Comparison of ENCODE assay signal across 21 mouse cellular contexts in genomic region chr11:20343952-20344351, GRCm38 (mm10). TPM values are rescaled to one million over a fixed set of nuclear protein-coding genes. Genes with fewer than 3 reads are reported as not detected.
DNase-seq lines count a peak whose midpoint lies in the region; ATAC-seq and TF ChIP-seq lines count a peak whose summit lies in the region.
"Had no signal": no experiment of that assay in that cellular context is flagged by ENCODE, and none has a peak within 500 bp of the region (broad histone marks: within the 10 kb centered on the region; RNA-seq: fewer than 3 reads in every experiment).

No protein-coding gene starts in this region.

- H3K36me3 ChIP-seq in intestine, embryonic 15.5 days = no peaks in the 10 kb centered on the region
- no peaks in the 10 kb centered on the region for H3K36me3 ChIP-seq in intestine, embryonic 16.5 days (ENCODE audit: control insufficient read depth, insufficient read depth, low read length)
- no peaks in the 10 kb centered on the region for H3K36me3 ChIP-seq in intestine, postnatal 0 days (ENCODE audit: control insufficient read depth, insufficient read depth)
- H3K36me3 ChIP-seq in heart, adult 2 months (ENCODE audit: control insufficient read depth, insufficient read depth, low read length) = no peaks in the 10 kb centered on the region
- H3K36me3 ChIP-seq in hindbrain, embryonic 11.5 days (ENCODE audit: control insufficient read depth, insufficient read depth, low read length) = no peaks in the 10 kb centered on the region
- H3K36me3 ChIP-seq: G1E had no signal

- no peak overlapping the region for H3K4me3 ChIP-seq in intestine, embryonic 15.5 days (replicated peaks)
- no peak overlapping the region for H3K4me3 ChIP-seq in intestine, embryonic 16.5 days (ENCODE audit: low read length)
- H3K4me3 ChIP-seq in intestine, postnatal 0 days (ENCODE audit: low read depth, low read length) = no peak overlapping the region
- H3K4me3 ChIP-seq in heart, adult 2 months = no peak overlapping the region
- H3K4me3 ChIP-seq in hindbrain, embryonic 11.5 days (ENCODE audit: low read depth, low read length) = no peak overlapping the region

- H3K4me1 ChIP-seq in intestine, embryonic 15.5 days (replicated peaks) = no peaks in the 10 kb centered on the region
- H3K4me1 ChIP-seq in intestine, embryonic 16.5 days (ENCODE audit: control insufficient read depth, insufficient read depth, low read length) = 0 out of 2 replicates have a peak, but pooled peaks cover 3% of the 10 kb centered on the region
- peaks cover 11% of the 10 kb centered on the region; the same call in 1 of the 2 replicates for H3K4me1 ChIP-seq in intestine, postnatal 0 days (replicated peaks; ENCODE audit: control insufficient read depth, insufficient read depth, low read length)
- H3K4me1 ChIP-seq in heart, adult 2 months (ENCODE audit: control insufficient read depth, insufficient read depth, low read length) = no peaks in the 10 kb centered on the region; the same call in 1 of the 2 replicates
- no peaks in the 10 kb centered on the region for H3K4me1 ChIP-seq in hindbrain, embryonic 11.5 days (replicated peaks; ENCODE audit: control insufficient read depth, insufficient read depth, low read length)

- H3K4me2 ChIP-seq in intestine, embryonic 15.5 days (replicated peaks) = no peak overlapping the region
- H3K4me2 ChIP-seq in intestine, embryonic 16.5 days (ENCODE audit: low read depth, low read length) = no peak overlapping the region
- H3K4me2 ChIP-seq in intestine, postnatal 0 days (replicated peaks; ENCODE audit: low read depth) = no peak overlapping the region
- no peak overlapping the region for H3K4me2 ChIP-seq in hindbrain, embryonic 11.5 days (replicated peaks; ENCODE audit: low read depth, low read length)

- WGBS in intestine, embryonic 15.5 days = 77% methylated on average over 4 of the region's 4 CpGs
- 78% methylated on average over 4 of the region's 4 CpGs for WGBS in intestine, embryonic 16.5 days
- 62% methylated on average over 4 of the region's 4 CpGs for WGBS in intestine, postnatal 0 days
- WGBS in heart, adult 2 months = 92% methylated on average over 4 of the region's 4 CpGs
- 87% methylated on average over 4 of the region's 4 CpGs for WGBS in hindbrain, embryonic 11.5 days

- no peak for TF ChIP-seq CTCF in intestine, postnatal 0 days (IDR thresholded peaks at IDR 0.05; ENCODE audit: low read depth)
- no peak for TF ChIP-seq CTCF in heart, adult 2 months (IDR thresholded peaks at IDR 0.05)

- intact Hi-C loops in heart, adult 2 months (cut with DNase I) = no loop called here

- TF ChIP-seq EP300 in heart, adult 2 months (IDR thresholded peaks at IDR 0.05; ENCODE audit: insufficient read depth, low read depth, low read length) = no peak

- TF ChIP-seq POLR2A in heart, adult 2 months (IDR thresholded peaks at IDR 0.05; ENCODE audit: insufficient read depth, low read depth, low read length) = no peak

- H3K79me2 ChIP-seq in heart, adult 2 months (replicated peaks; ENCODE audit: control insufficient read depth, insufficient read depth, low read length) = no peaks in the 10 kb centered on the region

- no peak overlapping the region for H3K27ac ChIP-seq in intestine, embryonic 15.5 days
- H3K27ac ChIP-seq in intestine, embryonic 16.5 days (ENCODE audit: low read length) = no peak overlapping the region
- H3K27ac ChIP-seq in intestine, postnatal 0 days (ENCODE audit: low read depth, low read length) = no peak overlapping the region
- no peak overlapping the region for H3K27ac ChIP-seq in heart, adult 2 months
- H3K27ac ChIP-seq in hindbrain, embryonic 11.5 days (ENCODE audit: low read depth, low read length) = no peak overlapping the region

- no peaks in the 10 kb centered on the region for H3K9me3 ChIP-seq in intestine, embryonic 15.5 days
- H3K9me3 ChIP-seq in intestine, embryonic 16.5 days (ENCODE audit: control insufficient read depth, low read length) = no peaks in the 10 kb centered on the region
- H3K9me3 ChIP-seq in intestine, postnatal 0 days (ENCODE audit: control insufficient read depth) = no peaks in the 10 kb centered on the region
- no peaks in the 10 kb centered on the region for H3K9me3 ChIP-seq in hindbrain, embryonic 11.5 days (ENCODE audit: control insufficient read depth, low read length)
- H3K9me3 ChIP-seq: G1E had no signal

- no peak for DNase-seq in heart, adult 2 months
- no peak for DNase-seq in cerebellum, adult 9-11 months
- no peak for DNase-seq in hindbrain, embryonic 11.5 days (ENCODE audit: low spot score)
- DNase-seq: adrenal gland, adult 2 months; adrenal gland, adult 8-10 months; adrenal gland, postnatal 10 days; adrenal gland, postnatal 14 days; adrenal gland, postnatal 25 days; adrenal gland, postnatal 36 days; B cell, adult 2 months; cerebellum, adult 11 months; cerebellum, adult 11-12 months; cerebellum, adult 18-20 months had no signal

- no peak overlapping the region for H3K9ac ChIP-seq in intestine, embryonic 15.5 days
- H3K9ac ChIP-seq in intestine, embryonic 16.5 days (ENCODE audit: low read depth, low read length) = no peak overlapping the region
- H3K9ac ChIP-seq in intestine, postnatal 0 days (ENCODE audit: low read depth, low read length) = no peak overlapping the region
- no peak overlapping the region for H3K9ac ChIP-seq in heart, adult 2 months (ENCODE audit: low read depth, low read length)
- no peak overlapping the region for H3K9ac ChIP-seq in hindbrain, embryonic 11.5 days (ENCODE audit: low read depth, low read length)

- H3K27me3 ChIP-seq in intestine, embryonic 15.5 days (replicated peaks) = no peaks in the 10 kb centered on the region
- H3K27me3 ChIP-seq in intestine, embryonic 16.5 days (replicated peaks; ENCODE audit: control insufficient read depth, insufficient read depth, low read length) = no peaks in the 10 kb centered on the region
- no peaks in the 10 kb centered on the region for H3K27me3 ChIP-seq in intestine, postnatal 0 days (replicated peaks; ENCODE audit: control insufficient read depth, insufficient read depth, low read length)
- no peaks in the 10 kb centered on the region for H3K27me3 ChIP-seq in heart, adult 2 months (ENCODE audit: control insufficient read depth, insufficient read depth, low read length)
- no peaks in the 10 kb centered on the region for H3K27me3 ChIP-seq in hindbrain, embryonic 11.5 days (ENCODE audit: control insufficient read depth, insufficient read depth, low read length)
- H3K27me3 ChIP-seq: CH12.LX, Patski had no signal

- peak; percentile 66 for ATAC-seq in intestine, embryonic 15.5 days
- peak; percentile 65 for ATAC-seq in intestine, embryonic 16.5 days
- peak; percentile 60 for ATAC-seq in intestine, postnatal 0 days
- ATAC-seq in hindbrain, embryonic 11.5 days (ENCODE audit: low FRiP score) = no peak
- ATAC-seq: activated CD4-positive, CD25-positive, alpha-beta regulatory T cell, adult 4 months; CD4-positive, CD25-positive, alpha-beta regulatory T cell, adult 4 months; Patski had no signal

RNA-seq across cellular contexts. Expression of gene Slc1a4, which starts 11.4 kb away (rescaled TPM):
- 12.5 and 13.1 TPM in 2 replicates for polyA plus RNA-seq in intestine, embryonic 15.5 days (2015; fragmentation: Nextera tagmentation; extraction: Ambion mirVana)
- 11.2 and 11.9 TPM in 2 replicates for polyA plus RNA-seq in intestine, embryonic 16.5 days (2015; fragmentation: Nextera tagmentation; extraction: Ambion mirVana)
- 3.1 and 3.4 TPM in 2 replicates for polyA plus RNA-seq in intestine, postnatal 0 days (2015; fragmentation: Nextera tagmentation; extraction: Ambion mirVana)
- 1 to 10 TPM; 1.3 to 1.4 TPM for total RNA-seq in heart, adult 2 months (2021)
- polyA plus RNA-seq in heart, adult 2 months (2012; rRNA removed) = 1.4 and 2.0 TPM in 2 replicates
- 19.3 and 19.4 TPM in 2 replicates for polyA plus RNA-seq in hindbrain, embryonic 11.5 days (2014; fragmentation: Nextera tagmentation; extraction: Ambion mirVana)
